Mouse (Mus musculus): ENCODE results near the gene Skap1.

GRCm38 (mm10) chr11:96776068-96776467 lies 311.7 kb downstream of the Skap1 start:
- TF ChIP-seq EP300 (IDR thresholded peaks at IDR 0.05; ENCODE audit: low read depth) (no peak), CTCF (IDR thresholded peaks at IDR 0.05; ENCODE audit: low read depth) (no peak)
